Mouse (Mus musculus) neutrophil, adult 59 days (primary cell): ENCODE measurements around the gene Pygb. TPM values are rescaled to one million over a fixed set of nuclear protein-coding genes. Genes with fewer than 3 reads are reported as not detected.

Experiments used
- total RNA-seq, 2 experiments: library from RNA; stranded (reverse); gene quantifications; 1 replicate in 1 of 2; 2 replicates in 1 of 2; pipeline ENCODE4 v1.2.4; 2023

The Pygb gene
- 10 to 100 TPM; 12.9 to 21.7 TPM for total RNA-seq

DNA sequence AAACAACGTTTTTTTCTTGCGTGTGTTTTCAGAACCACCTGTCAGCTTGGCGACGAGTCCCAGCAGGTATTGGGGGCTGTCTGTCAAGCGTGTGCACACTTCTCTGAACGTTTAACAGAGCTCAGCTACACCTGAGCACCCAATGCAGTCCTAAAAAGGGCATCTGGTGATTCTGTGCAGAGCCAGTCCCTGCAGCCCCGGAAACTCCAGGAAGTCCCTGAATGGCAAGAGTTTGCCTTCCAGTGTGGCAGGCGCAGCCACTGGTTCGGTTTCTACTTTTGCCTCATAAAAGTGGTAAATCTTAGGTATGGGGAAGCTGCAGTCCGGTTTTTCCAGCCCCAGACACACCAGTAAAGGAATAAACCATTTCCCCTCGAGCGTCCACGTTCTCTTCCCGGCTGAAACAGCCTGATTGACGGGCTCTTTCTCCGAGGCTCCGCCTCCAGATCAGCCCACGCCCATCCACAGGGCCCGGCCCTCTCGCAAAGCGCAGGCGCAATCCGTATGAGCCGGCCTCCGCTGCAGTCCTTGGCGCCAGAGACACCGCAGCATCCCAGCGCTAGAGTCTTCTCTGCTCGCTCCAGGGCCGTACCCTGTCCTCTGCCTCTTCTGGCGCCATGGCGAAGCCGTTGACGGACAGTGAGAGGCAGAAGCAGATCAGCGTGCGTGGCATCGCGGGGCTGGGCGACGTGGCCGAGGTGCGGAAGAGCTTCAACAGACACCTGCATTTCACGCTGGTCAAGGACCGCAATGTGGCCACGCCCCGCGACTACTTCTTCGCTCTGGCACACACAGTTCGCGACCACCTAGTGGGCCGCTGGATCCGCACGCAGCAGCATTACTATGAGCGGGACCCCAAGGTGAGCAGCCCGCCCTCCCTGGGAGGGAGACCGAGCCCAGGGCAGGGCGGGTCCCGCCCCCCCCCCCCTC is at the start of gene Pygb:
TSS of gene Pygb (plus strand) at position 485 of the 930 bp plus-strand sequence.

DNA sequence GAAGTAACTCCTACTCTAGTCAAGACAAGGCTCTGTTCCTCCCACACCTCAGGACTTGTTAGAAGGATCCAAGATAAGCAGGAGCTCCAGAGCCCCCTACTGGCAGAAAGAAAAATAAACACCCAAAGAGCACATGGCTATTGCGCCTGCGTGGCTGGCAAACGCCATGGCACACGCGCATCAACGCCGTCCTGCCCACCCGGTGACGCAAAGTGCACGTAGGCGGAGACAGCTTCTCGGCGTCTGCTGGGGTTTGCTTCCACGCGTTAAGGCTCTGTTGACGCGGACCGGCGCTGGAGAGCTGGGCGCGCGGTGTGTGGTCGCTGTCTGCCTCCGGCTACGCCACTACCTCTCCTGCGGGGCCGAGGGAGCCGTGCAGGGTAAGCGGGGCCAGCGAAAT is 37.7 kb upstream of the Pygb start, which contains the start of gene Entpd6:
TSS of gene Entpd6 (plus strand) at position 189 of the 400 bp plus-strand sequence.

Other genes starting within 250 kb of the Pygb start
- 10 to 100 TPM; 14.7 to 20.4 TPM for gene Cst7, start 216.3 kb upstream of the Pygb start, total RNA-seq
- gene Apmap, start 178.2 kb upstream of the Pygb start, total RNA-seq, result 10 to 100 TPM; 30.8 to 36.6 TPM
- 10 to 100 TPM in 1 of 2 experiments, 1 to 10 TPM in 1; 5.5 to 10.1 TPM for gene Acss1, start 118.2 kb upstream of the Pygb start, total RNA-seq
- gene Vsx1, start 97.4 kb upstream of the Pygb start, total RNA-seq, result not detected
- gene Entpd6, start 37.7 kb upstream of the Pygb start, total RNA-seq, result 1 to 10 TPM; 6.0 to 6.2 TPM
- gene Abhd12, start 118.0 kb downstream of the Pygb start, total RNA-seq, result 10 to 100 TPM; 28.8 to 33.4 TPM
- gene Gins1, start 118.7 kb downstream of the Pygb start, total RNA-seq, result 10 to 100 TPM; 13.2 to 18.0 TPM